Mouse (Mus musculus): ENCODE data around the gene Synpo2.

DNA sequence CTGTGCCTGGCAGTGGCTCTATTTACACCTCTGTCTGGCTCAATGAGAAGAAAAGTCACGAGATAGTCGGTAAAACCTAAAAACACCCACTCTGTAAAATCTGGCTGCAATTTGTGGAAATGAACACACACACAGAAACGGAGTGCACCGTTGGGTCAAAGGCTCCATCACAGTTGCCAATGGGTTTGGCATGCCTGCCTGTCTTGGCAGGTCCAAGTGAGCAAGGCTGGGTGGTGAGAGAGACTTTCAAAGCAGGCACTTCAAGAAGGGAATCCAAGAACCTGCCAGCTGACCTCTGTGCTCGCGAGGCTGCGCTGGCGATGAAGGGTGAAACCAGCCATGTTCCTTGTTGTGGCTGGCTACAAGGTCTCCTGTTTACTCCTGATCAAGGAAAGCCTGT, 107.2 kb downstream of the Synpo2 start:
- no peak for TF ChIP-seq EP300 (optimal IDR thresholded peaks at IDR 0.05)
- no peak for TF ChIP-seq CTCF (IDR thresholded peaks at IDR 0.05; ENCODE audit: low read depth)
